Mouse (Mus musculus): ENCODE measurements around the gene Rhobtb1.

DNA sequence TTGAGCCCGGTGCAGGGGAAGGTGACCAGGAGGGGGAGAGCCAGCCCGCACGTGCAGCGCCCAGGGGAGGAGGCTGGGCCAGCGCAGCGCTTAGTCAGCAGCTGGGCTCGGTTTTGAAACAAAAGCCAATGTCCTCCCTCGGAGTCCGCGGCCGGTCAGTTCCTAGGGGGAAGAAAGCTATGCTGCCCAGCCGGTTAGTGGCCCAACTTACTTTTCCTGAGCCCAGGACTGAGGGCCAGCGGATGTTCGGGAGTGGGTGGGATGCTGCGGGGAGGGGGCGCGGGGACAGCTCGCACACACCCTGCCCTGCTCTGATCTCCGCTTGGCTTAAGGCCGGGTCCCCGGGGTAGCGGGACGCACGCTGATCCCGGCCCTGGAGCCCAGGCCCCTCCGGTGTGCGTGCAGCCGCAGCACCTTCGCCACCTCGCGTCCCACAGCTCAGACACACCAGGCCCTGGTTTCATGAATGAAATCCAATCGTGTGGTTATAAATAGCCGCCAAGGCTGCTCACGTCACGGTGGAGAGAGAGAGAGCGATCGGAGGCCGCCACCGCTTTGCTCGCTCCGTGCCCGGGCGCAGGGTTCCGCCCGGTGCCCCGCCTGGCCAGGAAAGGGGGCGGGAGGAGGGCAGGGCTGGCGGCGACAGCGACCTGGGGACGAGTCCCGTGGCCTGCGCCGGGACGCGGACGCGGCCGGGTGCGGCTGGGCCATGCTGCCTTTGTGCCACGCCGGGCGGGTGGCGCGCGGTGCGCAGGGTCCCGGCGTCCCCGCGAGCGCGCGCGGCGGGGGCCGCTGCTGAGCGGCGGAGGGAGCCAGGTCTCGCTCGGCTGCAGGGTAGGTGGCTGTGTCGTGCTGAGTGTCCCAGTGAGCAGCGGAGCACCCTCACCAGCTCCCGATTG lies 61.6 kb downstream of the Rhobtb1 start, which contains the start of gene A930033H14Rik:
- no peak for TF ChIP-seq CTCF (IDR thresholded peaks at IDR 0.05; ENCODE audit: insufficient read depth, low read length)
- peak; percentile 59; the same call in 1 of the 2 replicates for TF ChIP-seq POLR2A (IDR thresholded peaks at IDR 0.05; ENCODE audit: borderline replicate concordance, extremely low read depth, low read depth, low read length)
